Mouse (Mus musculus): ENCODE measurements around the gene Itga2b. TPM values are rescaled to one million over a fixed set of nuclear protein-coding genes. Genes with fewer than 3 reads are reported as not detected.
"Not testable (repeated sequence)": the region's sequence is repeated elsewhere in the genome, so short reads cannot be mapped to it uniquely, and the experiment has no call there.

Gene Itga2b
- polyA plus RNA-seq, 1 experiment: 3.4 TPM

- no peak overlapping the region for H3K4me3 ChIP-seq (ENCODE audit: control insufficient read depth, low read depth, low read length)
- TF ChIP-seq POLR2A (IDR thresholded peaks at IDR 0.05; ENCODE audit: control insufficient read depth, low read depth, low read length) (no peak), CTCF (IDR thresholded peaks at IDR 0.05; ENCODE audit: control insufficient read depth, insufficient read depth, insufficient replicate concordance, low read depth, low read length) (no peak)
- no peaks in the 10 kb centered on the region for H3K4me1 ChIP-seq (ENCODE audit: control insufficient read depth, insufficient read depth, low read length)
- H3K27ac ChIP-seq (ENCODE audit: control insufficient read depth, insufficient read depth, low read depth, low read length): no peak overlapping the region
- H3K36me3 ChIP-seq (ENCODE audit: control insufficient read depth, insufficient read depth, low read length): no peaks in the 10 kb centered on the region
- H3K27me3 ChIP-seq (ENCODE audit: control insufficient read depth, insufficient read depth, low read length): no peaks in the 10 kb centered on the region
These were observed 48.4 kb downstream of the Itga2b start for GRCm38 (mm10) chr11:102421559-102421958.

- Histone ChIP-seq H3K4me1 (ENCODE audit: control insufficient read depth, insufficient read depth, low read length) (no peaks in the 10 kb centered on the region), H3K36me3 (ENCODE audit: control insufficient read depth, insufficient read depth, low read length) (no peaks in the 10 kb centered on the region), H3K27me3 (ENCODE audit: control insufficient read depth, insufficient read depth, low read length) (no peaks in the 10 kb centered on the region), H3K27ac (ENCODE audit: control insufficient read depth, insufficient read depth, low read depth, low read length) (no peak overlapping the region), H3K4me3 (ENCODE audit: control insufficient read depth, low read depth, low read length) (no peak overlapping the region)
- TF ChIP-seq CTCF (IDR thresholded peaks at IDR 0.05; ENCODE audit: control insufficient read depth, insufficient read depth, insufficient replicate concordance, low read depth, low read length): no peak
- TF ChIP-seq POLR2A (IDR thresholded peaks at IDR 0.05; ENCODE audit: control insufficient read depth, low read depth, low read length): no peak
These were observed 51.0 kb downstream of the Itga2b start for GRCm38 (mm10) chr11:102418887-102419286.

- Histone ChIP-seq H3K36me3 (ENCODE audit: control insufficient read depth, insufficient read depth, low read length) (no peaks in the 10 kb centered on the region), H3K27me3 (ENCODE audit: control insufficient read depth, insufficient read depth, low read length) (no peaks in the 10 kb centered on the region), H3K27ac (ENCODE audit: control insufficient read depth, insufficient read depth, low read depth, low read length) (no peak overlapping the region), H3K4me3 (ENCODE audit: control insufficient read depth, low read depth, low read length) (no peak overlapping the region), H3K4me1 (ENCODE audit: control insufficient read depth, insufficient read depth, low read length) (no peaks in the 10 kb centered on the region)
- no peak for TF ChIP-seq POLR2A (IDR thresholded peaks at IDR 0.05; ENCODE audit: control insufficient read depth, low read depth, low read length)
- TF ChIP-seq CTCF (IDR thresholded peaks at IDR 0.05; ENCODE audit: control insufficient read depth, insufficient read depth, insufficient replicate concordance, low read depth, low read length): no peak
These were observed 52.8 kb downstream of the Itga2b start for GRCm38 (mm10) chr11:102417160-102417559.

GRCm38 (mm10) chr11:102415034-102415802 is 54.7 kb downstream of the Itga2b start:
- no peaks in the 10 kb centered on the region for H3K27me3 ChIP-seq (ENCODE audit: control insufficient read depth, insufficient read depth, low read length)
- H3K4me1 ChIP-seq (ENCODE audit: control insufficient read depth, insufficient read depth, low read length): 0 out of 2 replicates have a peak, but pooled peaks cover 2% of the 10 kb centered on the region
- no peak overlapping the region for H3K4me3 ChIP-seq (ENCODE audit: control insufficient read depth, low read depth, low read length)
- TF ChIP-seq CTCF (IDR thresholded peaks at IDR 0.05; ENCODE audit: control insufficient read depth, insufficient read depth, insufficient replicate concordance, low read depth, low read length): no peak
- TF ChIP-seq POLR2A (IDR thresholded peaks at IDR 0.05; ENCODE audit: control insufficient read depth, low read depth, low read length): no peak
- no peaks in the 10 kb centered on the region for H3K36me3 ChIP-seq (ENCODE audit: control insufficient read depth, insufficient read depth, low read length)
- H3K27ac ChIP-seq (ENCODE audit: control insufficient read depth, insufficient read depth, low read depth, low read length): no peak overlapping the region

GRCm38 (mm10) chr11:102413059-102413458 is 56.9 kb downstream of the Itga2b start:
- H3K36me3 ChIP-seq (ENCODE audit: control insufficient read depth, insufficient read depth, low read length): no peaks in the 10 kb centered on the region
- H3K4me1 ChIP-seq (ENCODE audit: control insufficient read depth, insufficient read depth, low read length): peaks cover 8% of the 10 kb centered on the region
- H3K27ac ChIP-seq (ENCODE audit: control insufficient read depth, insufficient read depth, low read depth, low read length): no peak overlapping the region
- no peaks in the 10 kb centered on the region for H3K27me3 ChIP-seq (ENCODE audit: control insufficient read depth, insufficient read depth, low read length)
- no peak overlapping the region for H3K4me3 ChIP-seq (ENCODE audit: control insufficient read depth, low read depth, low read length)
- TF ChIP-seq POLR2A (IDR thresholded peaks at IDR 0.05; ENCODE audit: control insufficient read depth, low read depth, low read length) (no peak), CTCF (IDR thresholded peaks at IDR 0.05; ENCODE audit: control insufficient read depth, insufficient read depth, insufficient replicate concordance, low read depth, low read length) (no peak)

- H3K27me3 ChIP-seq (ENCODE audit: control insufficient read depth, insufficient read depth, low read length): no peaks in the 10 kb centered on the region
- H3K4me1 ChIP-seq (ENCODE audit: control insufficient read depth, insufficient read depth, low read length): peaks cover 8% of the 10 kb centered on the region
- no peak overlapping the region for H3K4me3 ChIP-seq (ENCODE audit: control insufficient read depth, low read depth, low read length)
- H3K27ac ChIP-seq (ENCODE audit: control insufficient read depth, insufficient read depth, low read depth, low read length): peak overlapping the region; percentile 63
- TF ChIP-seq CTCF (IDR thresholded peaks at IDR 0.05; ENCODE audit: control insufficient read depth, insufficient read depth, insufficient replicate concordance, low read depth, low read length) (peak; percentile 79; the same call in 1 of the 2 replicates), POLR2A (IDR thresholded peaks at IDR 0.05; ENCODE audit: control insufficient read depth, low read depth, low read length) (no peak)
- no peaks in the 10 kb centered on the region for H3K36me3 ChIP-seq (ENCODE audit: control insufficient read depth, insufficient read depth, low read length)
These were observed 58.2 kb downstream of the Itga2b start for GRCm38 (mm10) chr11:102411704-102412103.

- no peaks in the 10 kb centered on the region for H3K36me3 ChIP-seq (ENCODE audit: control insufficient read depth, insufficient read depth, low read length)
- no peak for TF ChIP-seq CTCF (IDR thresholded peaks at IDR 0.05; ENCODE audit: control insufficient read depth, insufficient read depth, insufficient replicate concordance, low read depth, low read length)
- no peak for TF ChIP-seq POLR2A (IDR thresholded peaks at IDR 0.05; ENCODE audit: control insufficient read depth, low read depth, low read length)
These were observed 58.9 kb downstream of the Itga2b start for GRCm38 (mm10) chr11:102411061-102411460.

GRCm38 (mm10) chr11:102410345-102410744 is 59.6 kb downstream of the Itga2b start:
- peaks cover 19% of the 10 kb centered on the region for H3K4me1 ChIP-seq (ENCODE audit: control insufficient read depth, insufficient read depth, low read length)
- H3K36me3 ChIP-seq (ENCODE audit: control insufficient read depth, insufficient read depth, low read length): not testable (repeated sequence)

More at GRCm38 (mm10) chr11:102411061-102411460, 58.9 kb downstream of the Itga2b start:
- no peak overlapping the region; the same call in 1 of the 2 replicates for H3K27ac ChIP-seq (ENCODE audit: control insufficient read depth, insufficient read depth, low read depth, low read length)
- peaks cover 13% of the 10 kb centered on the region for H3K4me1 ChIP-seq (ENCODE audit: control insufficient read depth, insufficient read depth, low read length)
- no peaks in the 10 kb centered on the region for H3K27me3 ChIP-seq (ENCODE audit: control insufficient read depth, insufficient read depth, low read length)
- no peak overlapping the region for H3K4me3 ChIP-seq (ENCODE audit: control insufficient read depth, low read depth, low read length)

More at GRCm38 (mm10) chr11:102410345-102410744, 59.6 kb downstream of the Itga2b start:
- H3K27me3 ChIP-seq (ENCODE audit: control insufficient read depth, insufficient read depth, low read length); H3K27ac ChIP-seq (ENCODE audit: control insufficient read depth, insufficient read depth, low read depth, low read length); H3K4me3 ChIP-seq (ENCODE audit: control insufficient read depth, low read depth, low read length): not testable (repeated sequence)
